Mouse (Mus musculus) CD8-positive naive resting alpha-beta T cell, adult 2 months (primary cell): ENCODE measurements around the gene Hdhd3.
"Not testable (repeated sequence)": the region's sequence is repeated elsewhere in the genome, so short reads cannot be mapped to it uniquely, and the experiment has no call there.

Experiments used
- DNase-seq, 2 experiments: peaks; one replicate each; pipeline ENCODE4 v3.0.0; 2022; ENCODE audit warnings: low read depth in 2 of 2, low spot score in 2 of 2

Hdhd3 gene

GRCm38 (mm10) chr4:62479593-62479936, 23.7 kb downstream of the Hdhd3 start:
- DNase-seq = not testable (repeated sequence)

GRCm38 (mm10) chr4:62477542-62478244, 25.6 kb downstream of the Hdhd3 start:
- no peak for DNase-seq

- peak; percentile 23 to 35 for DNase-seq
Measured at GRCm38 (mm10) chr4:62475793-62476192, 27.5 kb downstream of the Hdhd3 start.

GRCm38 (mm10) chr4:62475131-62475530, 28.1 kb downstream of the Hdhd3 start:
- DNase-seq = no peak

GRCm38 (mm10) chr4:62472071-62472470, 31.2 kb downstream of the Hdhd3 start:
- DNase-seq = no peak

GRCm38 (mm10) chr4:62470598-62471051, 32.6 kb downstream of the Hdhd3 start, which contains the start of gene Wdr31:
Wdr31 (minus strand) TSS chr4:62470896.
- peak; percentile 72 to 78 for DNase-seq

- no peak for DNase-seq
Measured at GRCm38 (mm10) chr4:62468158-62468557, 35.1 kb downstream of the Hdhd3 start.

- no peak for DNase-seq
Measured at GRCm38 (mm10) chr4:62463124-62463523, 40.1 kb downstream of the Hdhd3 start.

- DNase-seq = no peak
Measured at GRCm38 (mm10) chr4:62460348-62460747, 42.9 kb downstream of the Hdhd3 start.

- DNase-seq = no peak
Measured at GRCm38 (mm10) chr4:62459081-62459480, 44.2 kb downstream of the Hdhd3 start.

GRCm38 (mm10) chr4:62454995-62455394, 48.3 kb downstream of the Hdhd3 start:
- peak; percentile 23 to 54 for DNase-seq
